Comparison of ENCODE assay signal across 9 mouse cellular contexts in the genomic region with DNA sequence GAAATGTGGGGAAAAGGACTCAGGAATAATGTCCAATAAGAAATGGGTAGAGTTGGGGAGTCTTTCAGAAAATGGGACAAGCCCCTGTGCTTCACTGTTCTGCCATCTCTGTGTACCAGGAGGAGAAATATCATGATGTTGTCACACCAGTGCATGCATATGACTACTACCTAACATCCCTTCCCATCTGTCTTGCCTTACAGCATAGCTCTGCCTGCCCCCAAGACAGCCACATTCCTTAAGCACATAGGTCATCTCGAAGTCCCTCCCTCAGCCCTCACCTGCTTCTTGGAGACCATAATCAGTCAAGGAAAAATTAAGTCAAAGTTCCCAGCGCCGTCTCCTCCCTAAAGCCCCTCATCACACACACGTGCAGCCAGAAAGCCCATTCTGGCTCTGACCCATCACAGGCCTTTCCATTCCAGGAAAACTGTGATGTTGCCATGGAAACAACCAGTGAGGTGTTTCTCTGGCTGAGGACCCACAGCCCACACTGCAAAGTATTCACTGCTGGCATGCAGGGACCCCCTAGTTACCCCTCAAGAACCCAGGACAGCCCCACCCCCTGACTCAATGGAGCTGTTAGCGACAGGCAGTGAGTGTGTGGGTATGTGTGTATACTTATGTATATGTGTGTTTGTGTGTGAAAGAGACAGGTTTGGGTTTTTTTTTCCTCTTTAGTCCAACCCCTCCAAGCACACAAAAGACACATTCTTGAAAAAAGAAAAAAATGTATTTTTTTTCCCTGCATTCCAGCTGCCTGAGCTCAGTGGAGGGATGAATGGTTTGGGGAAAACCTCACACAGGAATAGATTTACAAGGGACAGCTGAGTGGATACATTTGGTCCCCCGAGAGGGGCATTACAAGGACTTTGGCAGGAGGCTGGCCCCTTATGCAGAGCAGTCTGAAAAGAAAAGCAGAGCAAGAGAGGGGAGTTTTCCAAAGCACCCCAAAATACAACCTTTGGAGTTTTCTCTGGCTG.
A peak's percentile ranks its signal among the peaks of the same experiment; 100 is the strongest.
DNase-seq lines count a peak whose midpoint lies in the region; ATAC-seq lines count a peak whose summit lies in the region.
"Had no signal": no experiment of that assay in that cellular context is flagged by ENCODE, and none has a peak within 500 bp of the region (broad histone marks: within the 10 kb centered on the region; RNA-seq: fewer than 3 reads in every experiment).

No protein-coding gene starts in this region.

- H3K4me3 ChIP-seq in heart, embryonic 16.5 days (ENCODE audit: low read length) = no peak overlapping the region
- H3K4me3 ChIP-seq in forebrain, embryonic 14.5 days (ENCODE audit: low read depth, low read length) = no peak overlapping the region

- H3K4me2 ChIP-seq in heart, embryonic 16.5 days (ENCODE audit: low read depth, low read length) = no peak overlapping the region
- H3K4me2 ChIP-seq in forebrain, embryonic 14.5 days (ENCODE audit: low read length) = no peak overlapping the region

- WGBS in heart, embryonic 16.5 days = 61% methylated on average over 6 of the region's 6 CpGs
- 28% methylated on average over 6 of the region's 6 CpGs for WGBS in forebrain, embryonic 14.5 days

- H3K9ac ChIP-seq in heart, embryonic 16.5 days (ENCODE audit: low read length) = no peak overlapping the region
- no peak overlapping the region for H3K9ac ChIP-seq in forebrain, embryonic 14.5 days (ENCODE audit: low read length)

- ATAC-seq in heart, embryonic 16.5 days (replicated peaks; ENCODE audit: extremely low read depth, insufficient read depth, low FRiP score) = peak; percentile 28
- ATAC-seq in forebrain, embryonic 14.5 days = peak; percentile 76
- ATAC-seq in erythroid progenitor cell, adult 5-6 weeks (replicated peaks; ENCODE audit: low FRiP score, poor library complexity, severe bottlenecking) = no peak

- no peaks in the 10 kb centered on the region for H3K27me3 ChIP-seq in heart, embryonic 16.5 days (ENCODE audit: control insufficient read depth, insufficient read depth, low read length)
- no peaks in the 10 kb centered on the region for H3K27me3 ChIP-seq in forebrain, embryonic 14.5 days (replicated peaks; ENCODE audit: control insufficient read depth, insufficient read depth, low read length)

- peak overlapping the region; percentile 37; the same call in 1 of the 2 replicates for H3K27ac ChIP-seq in heart, embryonic 16.5 days (ENCODE audit: low read length)
- H3K27ac ChIP-seq in forebrain, embryonic 14.5 days (ENCODE audit: low read depth, low read length) = peak overlapping the region; percentile 21; the same call in 1 of the 2 replicates

- peaks cover 3% of the 10 kb centered on the region; the same call in 1 of the 2 replicates for H3K4me1 ChIP-seq in heart, embryonic 16.5 days (ENCODE audit: control insufficient read depth, insufficient read depth, low read length)
- peaks cover 17% of the 10 kb centered on the region for H3K4me1 ChIP-seq in forebrain, embryonic 14.5 days (ENCODE audit: control insufficient read depth, insufficient read depth, low read length)

- DNase-seq in heart, adult 11 months = no peak
- DNase-seq in R1 (ENCODE audit: low read depth, low spot score) = peak; percentile 46
- peak; percentile 77 for DNase-seq in forebrain, embryonic 14.5 days (ENCODE audit: low spot score)
- peak; percentile 41 for DNase-seq in lung, postnatal 10 days
- DNase-seq in layer of hippocampus, adult 9-10 months (ENCODE audit: low spot score) = no peak
- DNase-seq in kidney, postnatal 14 days = no peak
- DNase-seq: cerebellum, adult 11-12 months had no signal

- no peaks in the 10 kb centered on the region for H3K9me3 ChIP-seq in heart, embryonic 16.5 days (replicated peaks; ENCODE audit: control insufficient read depth, low read length)
- H3K9me3 ChIP-seq in forebrain, embryonic 14.5 days (replicated peaks; ENCODE audit: control insufficient read depth, low read length) = no peaks in the 10 kb centered on the region

- no peaks in the 10 kb centered on the region for H3K36me3 ChIP-seq in heart, embryonic 16.5 days (ENCODE audit: control insufficient read depth, insufficient read depth)
- H3K36me3 ChIP-seq in forebrain, embryonic 14.5 days (ENCODE audit: control insufficient read depth, insufficient read depth, low read length) = no peaks in the 10 kb centered on the region

Comparison
In these comparisons a context has a peak if more than half of its experiments do, and no peak if none do; other contexts are left out.
1. DNase-seq: peak in R1 (single experiment), forebrain, embryonic 14.5 days (single experiment) and lung, postnatal 10 days (single experiment); none in heart, adult 11 months (single experiment), layer of hippocampus, adult 9-10 months (single experiment) and kidney, postnatal 14 days (single experiment).